Mouse (Mus musculus) adrenal gland, postnatal 36 days (tissue): Measurements from ENCODE around the gene Nup214. TPM values are rescaled to one million over a fixed set of nuclear protein-coding genes. Genes with fewer than 3 reads are reported as not detected.

Experiments used
- DNase-seq, 2 experiments: peaks; one replicate each; pipeline ENCODE4 v3.0.0; 2021; ENCODE audit warnings: mixed read lengths in 1 of 2
- total RNA-seq, 2 experiments: library from RNA; stranded (reverse); gene quantifications; 2 replicates each; pipeline ENCODE4 v1.2.3; 2021

The Nup214 gene
- total RNA-seq, 2 experiments from 2014 or later: 63.1 to 65.4 TPM

DNA sequence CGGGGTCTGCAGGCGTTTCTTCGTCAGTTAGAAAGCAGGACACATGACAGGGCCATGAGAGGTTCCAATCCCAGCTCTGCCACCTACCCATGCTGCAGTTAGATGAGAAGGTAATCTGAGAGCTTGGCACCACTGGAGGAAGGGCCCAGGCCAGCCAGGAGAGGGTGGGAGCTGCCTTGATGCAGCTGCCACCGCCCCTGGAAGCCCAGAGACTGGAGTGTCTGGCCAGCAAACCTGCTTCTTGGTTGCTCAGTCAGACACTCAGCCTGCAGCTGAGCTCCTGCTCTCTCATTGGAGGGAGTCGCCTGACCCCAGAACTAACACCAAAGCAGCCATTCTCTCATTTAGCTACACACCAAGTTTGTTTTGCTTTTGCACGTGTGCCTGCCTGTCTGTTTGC, 71.1 kb downstream of the Nup214 start:
- DNase-seq: no peak

DNA sequence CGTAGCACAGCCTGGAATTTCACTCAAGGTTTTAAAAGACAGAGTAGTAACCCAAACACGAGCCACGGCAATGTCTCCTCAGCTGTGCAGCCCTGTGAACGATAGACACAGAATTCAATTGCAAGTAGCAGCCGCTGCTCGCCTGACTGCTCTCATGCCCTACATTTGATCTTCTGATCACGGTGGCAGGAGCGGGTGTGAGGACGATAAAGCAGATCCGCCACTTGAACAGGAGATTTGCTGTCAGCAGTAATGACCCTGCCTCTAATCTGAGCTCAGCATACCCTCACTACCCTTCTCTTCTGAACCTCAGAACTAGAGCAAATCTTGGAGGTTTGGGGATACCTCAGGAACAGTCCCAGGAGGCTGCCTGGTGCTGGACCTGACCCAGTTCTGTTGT, 71.8 kb downstream of the Nup214 start:
- no peak for DNase-seq

DNA sequence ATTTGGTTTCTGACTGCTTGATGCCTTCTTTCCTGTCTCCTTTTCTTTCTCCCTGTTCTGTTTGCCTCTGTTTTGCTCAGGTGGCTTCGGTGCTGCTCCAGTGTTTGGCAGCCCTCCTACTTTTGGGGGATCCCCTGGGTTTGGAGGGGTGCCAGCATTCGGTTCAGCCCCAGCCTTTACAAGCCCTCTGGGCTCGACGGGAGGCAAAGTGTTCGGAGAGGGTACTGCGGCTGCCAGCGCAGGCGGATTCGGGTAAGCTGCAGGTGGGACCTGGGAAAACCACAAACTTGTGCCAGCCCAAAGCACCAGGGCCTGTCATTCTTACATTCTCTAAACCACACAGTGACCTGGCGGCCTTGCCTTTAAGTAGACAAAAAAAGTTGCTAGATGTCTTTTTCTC, 73.1 kb downstream of the Nup214 start:
- DNase-seq: no peak

DNA sequence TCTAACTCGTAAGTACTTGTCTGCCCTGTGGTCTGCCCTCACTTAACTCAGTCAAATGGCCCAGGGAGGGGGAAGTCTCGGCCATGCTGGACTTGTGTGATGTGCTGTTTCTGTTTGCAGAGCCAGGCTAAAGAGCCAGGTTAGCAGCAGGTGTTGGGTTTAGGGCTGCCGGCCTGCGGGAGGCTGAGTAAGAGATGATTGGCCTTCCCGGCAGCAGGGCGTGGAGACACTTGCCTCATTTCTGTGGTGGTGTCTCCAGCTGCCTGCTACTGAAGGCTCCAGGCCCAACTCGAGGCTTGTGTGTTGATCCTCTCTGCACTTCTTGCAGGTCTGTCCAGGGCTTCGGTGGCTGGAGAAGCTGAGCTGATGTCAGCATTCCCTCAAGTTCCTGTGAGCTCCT, 77.6 kb downstream of the Nup214 start:
- DNase-seq: no peak

DNA sequence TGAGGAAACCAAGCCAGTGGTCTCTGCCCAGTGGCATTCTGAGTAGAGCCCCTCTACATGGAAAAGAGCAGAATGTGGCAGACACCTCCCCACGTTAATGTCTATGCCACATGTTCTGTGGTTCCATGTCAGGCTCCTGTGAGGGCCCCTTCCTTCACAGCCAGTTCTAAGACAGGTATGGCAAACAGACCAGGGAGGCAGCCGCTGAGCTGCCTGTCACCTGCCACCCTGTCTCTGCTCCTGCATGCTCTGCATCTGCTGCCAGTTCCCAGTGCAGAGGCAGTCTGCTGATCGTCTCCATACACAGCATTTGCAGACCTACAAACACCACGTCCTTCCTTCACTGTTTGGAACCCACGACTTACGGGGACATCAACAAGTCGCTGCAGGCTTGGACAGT, 78.2 kb downstream of the Nup214 start:
- DNase-seq: no peak

DNA sequence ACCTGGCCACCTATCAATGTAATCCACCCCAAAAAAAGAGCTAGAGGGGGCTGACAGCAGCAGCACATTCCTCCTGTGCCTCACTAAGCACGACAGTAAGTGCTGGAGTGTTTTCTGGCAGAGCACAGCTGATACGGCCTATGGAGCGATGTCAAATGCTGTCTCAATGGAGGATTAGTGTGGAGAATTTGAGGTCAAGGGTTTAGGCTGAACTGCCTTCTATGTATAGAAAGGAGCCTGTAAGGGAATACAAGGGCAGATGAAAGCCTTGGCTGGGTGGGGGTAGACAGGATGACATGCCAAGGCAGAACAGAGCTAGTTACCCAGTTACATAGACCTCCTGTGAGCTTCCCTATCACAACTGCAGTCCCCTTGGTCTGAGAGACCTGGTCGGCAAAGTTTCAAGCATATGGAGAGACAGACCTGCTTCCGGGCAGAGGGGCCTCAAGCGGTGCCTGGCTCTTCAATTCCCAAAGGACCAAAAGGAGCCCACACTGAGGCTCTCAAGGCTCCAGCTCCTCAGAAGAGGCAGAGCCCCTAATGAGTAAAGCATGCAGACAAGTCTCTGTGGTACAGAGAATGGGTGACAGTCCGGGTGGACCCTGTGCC, 81.2 kb downstream of the Nup214 start:
- no peak for DNase-seq

DNA sequence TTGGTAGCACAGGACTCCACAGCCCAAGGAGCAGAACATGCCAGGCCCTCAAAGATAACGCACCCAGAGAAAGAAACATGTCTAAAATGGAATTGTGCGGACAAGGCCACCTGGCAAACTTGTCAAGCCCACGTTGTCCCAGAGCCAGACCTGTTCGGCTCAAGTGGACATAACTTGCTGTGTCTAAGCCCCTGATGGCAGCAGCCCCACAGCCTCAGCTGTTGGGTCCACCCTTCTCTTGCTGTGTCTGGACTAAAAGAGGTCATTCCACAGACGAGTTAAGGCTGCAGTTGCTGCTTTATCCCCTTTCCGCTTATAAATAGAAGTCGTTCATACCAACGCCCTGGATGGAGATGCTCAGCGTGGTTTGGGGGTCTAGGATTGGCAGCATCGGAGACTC, 82.3 kb downstream of the Nup214 start:
- no peak for DNase-seq

DNA sequence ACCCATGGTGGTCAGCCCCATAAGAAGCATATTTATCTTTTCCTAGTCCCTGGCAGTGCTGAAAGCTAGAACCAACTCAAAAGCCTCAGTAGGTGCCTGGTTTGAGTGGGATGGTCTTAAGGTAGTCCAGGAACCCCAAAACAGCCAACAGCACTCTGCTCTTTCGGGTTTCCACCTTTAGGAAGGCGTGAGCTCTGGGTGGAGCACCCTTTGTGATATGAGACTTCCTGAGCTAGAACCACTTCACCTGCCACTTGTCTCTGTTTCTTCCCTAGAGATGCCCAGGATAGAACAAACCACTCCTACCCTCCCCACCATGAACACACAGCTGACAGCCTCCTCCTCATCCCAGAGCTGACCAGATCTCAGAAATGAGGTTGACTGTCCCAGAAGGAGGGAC, 83.1 kb downstream of the Nup214 start:
- DNase-seq: no peak

DNA sequence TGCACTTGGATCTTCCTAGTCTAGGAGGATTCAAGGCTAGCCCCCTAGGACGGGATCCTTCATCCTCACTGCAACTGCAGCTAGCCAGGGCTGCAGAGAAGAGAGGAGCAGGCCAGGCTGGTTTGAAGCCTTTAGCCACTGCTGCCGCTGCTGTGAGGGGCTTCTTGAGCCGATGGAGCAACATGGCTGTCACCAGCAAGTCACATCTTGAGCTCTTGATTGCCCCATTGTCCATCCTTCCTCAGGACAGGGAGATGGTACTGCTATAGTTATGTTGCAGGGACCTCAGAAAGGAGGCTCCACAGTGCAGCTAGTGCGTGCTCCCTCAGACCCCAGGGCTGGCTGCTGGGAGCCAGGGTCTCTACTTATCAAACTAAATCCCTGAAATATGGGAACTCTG, 83.6 kb downstream of the Nup214 start:
- no peak for DNase-seq

DNA sequence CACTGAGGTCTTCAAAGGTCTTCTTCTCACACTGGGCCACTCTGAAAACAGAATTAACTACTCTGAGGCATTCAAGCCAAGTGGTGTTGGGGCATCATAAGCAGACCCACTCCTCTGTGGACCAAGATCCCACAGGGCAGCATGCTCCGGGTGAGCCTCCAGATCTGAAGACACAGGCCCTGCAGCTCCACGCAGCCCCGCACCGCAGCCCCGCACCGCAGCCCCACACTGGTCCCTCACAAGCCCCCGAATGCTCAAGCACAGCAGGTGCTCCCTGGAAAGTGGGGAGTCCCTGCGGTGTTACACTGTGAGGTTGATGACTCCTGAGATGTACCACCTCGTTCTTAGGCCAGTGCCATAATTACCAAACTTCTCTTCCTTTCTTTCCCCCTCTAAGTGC, 84.0 kb downstream of the Nup214 start:
- no peak for DNase-seq

DNA sequence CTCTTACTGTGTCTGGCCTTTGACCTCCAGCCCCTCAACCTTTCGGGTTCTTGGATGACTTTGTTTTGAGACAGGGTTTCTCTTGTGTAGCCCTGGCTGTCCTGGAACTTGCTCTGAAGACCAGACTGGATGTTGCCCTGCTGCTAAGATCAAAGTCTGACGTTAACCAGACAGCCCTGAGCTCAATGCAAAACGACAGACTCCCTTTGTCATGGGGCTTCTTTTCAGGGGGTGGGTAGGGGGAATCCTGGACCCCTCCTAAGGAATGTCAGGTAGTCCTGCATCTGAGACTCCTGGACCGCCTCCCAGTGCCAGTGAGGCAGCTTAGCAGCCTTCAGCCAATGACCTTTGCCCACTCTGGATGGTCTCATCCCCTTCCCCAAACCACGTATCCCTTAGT, 84.5 kb downstream of the Nup214 start:
- DNase-seq: no peak

DNA sequence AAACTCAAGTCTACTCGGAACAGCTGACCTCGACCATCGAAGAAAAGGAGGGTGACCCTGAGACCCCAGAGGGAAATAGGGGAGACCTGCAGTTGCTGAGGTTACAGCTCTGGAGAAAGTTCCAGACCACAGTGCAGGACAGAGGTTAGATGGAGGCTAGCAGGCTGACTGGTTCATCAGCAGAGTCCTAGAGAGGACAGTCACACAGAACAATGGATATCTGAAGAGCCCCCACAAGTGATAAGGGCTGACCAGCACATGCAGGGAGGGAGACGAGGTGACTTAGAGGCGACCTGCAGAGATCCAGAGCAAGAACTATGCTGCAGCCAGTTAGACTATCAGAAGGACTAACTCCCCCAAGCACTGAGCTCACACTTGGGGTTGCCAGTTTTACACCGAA, 85.4 kb downstream of the Nup214 start:
- DNase-seq: no peak

DNA sequence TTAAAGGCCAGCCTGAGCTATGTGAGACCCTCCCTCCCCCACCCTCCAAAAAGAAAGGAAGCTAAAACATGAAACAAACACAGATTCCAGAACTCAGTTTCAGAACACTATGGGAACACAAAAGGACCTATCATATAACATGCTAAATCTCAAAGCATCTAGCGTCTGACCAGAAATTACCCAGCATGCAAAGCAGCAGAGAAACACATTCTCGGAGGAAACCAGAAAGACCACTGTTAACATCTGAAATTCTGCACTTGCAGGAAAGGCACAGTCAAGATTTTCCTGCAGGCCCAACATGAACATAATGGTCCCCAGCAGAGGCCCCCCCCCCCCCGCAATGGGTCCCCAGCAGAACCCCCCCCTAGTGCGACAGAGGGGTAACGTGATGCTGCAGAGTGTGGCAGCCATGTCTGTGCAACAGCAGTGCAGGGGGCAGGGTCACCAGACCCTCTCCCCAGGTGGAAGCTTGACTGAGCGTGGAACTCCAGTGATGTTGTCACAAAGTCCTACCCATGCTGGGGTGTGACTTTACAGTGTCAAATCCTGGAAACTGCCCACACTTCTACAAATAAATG, 86.1 kb downstream of the Nup214 start:
- no peak for DNase-seq

DNA sequence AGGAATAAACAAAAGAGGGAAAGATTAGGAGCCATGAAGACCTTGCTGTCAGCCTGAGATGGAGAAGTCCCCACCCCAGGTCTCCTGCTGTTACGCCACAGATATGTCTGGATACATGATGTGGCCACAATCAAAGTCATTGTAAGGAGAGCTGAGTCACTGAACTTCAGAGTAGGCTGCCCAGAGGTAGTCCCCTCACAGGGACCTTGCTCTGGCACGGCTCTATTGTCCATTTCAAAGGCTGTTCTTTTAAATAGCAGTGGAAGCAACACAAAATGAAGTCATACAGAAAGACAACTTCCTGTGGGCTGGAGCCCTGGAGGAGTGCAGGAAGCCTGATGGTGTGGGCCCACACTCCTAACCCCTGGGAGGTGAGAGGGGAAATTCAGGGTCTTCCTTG, 87.0 kb downstream of the Nup214 start:
- no peak for DNase-seq

DNA sequence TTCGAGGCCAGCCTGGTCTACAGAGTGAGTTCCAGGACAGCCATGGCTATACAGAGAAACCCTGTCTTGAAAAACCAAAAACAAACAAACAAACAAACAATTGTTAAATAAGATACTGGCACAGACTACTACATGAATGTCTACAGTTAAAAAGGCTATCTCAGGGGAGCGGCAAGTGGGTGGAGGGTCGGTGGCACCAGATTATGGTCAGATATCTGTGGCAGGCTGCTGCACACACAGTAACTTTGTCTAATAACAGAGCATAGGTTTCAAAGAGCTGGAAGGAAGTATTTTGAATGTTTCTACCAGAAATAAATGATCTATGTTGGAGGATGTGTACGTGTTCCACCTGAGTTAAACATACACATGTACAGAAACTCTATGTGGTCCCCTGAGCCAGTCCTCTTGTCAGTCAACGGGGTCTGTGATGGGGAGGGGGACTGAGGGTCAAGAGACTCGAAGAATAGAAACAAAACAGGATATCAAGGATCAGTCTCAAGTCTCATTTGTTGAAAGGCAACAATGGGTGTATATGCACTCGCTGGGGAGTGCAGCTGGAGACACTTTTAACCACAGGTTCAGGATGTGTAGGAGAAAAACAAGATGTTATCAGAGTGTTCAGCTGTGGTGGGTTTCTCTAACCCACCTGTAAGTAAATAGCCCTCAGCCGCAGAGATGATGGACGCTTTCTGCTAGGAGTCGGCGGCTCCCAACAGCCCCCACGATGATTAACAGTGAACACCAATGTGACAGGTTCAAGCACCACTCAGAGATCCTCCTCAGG, 87.7 kb downstream of the Nup214 start:
- DNase-seq: no peak

DNA sequence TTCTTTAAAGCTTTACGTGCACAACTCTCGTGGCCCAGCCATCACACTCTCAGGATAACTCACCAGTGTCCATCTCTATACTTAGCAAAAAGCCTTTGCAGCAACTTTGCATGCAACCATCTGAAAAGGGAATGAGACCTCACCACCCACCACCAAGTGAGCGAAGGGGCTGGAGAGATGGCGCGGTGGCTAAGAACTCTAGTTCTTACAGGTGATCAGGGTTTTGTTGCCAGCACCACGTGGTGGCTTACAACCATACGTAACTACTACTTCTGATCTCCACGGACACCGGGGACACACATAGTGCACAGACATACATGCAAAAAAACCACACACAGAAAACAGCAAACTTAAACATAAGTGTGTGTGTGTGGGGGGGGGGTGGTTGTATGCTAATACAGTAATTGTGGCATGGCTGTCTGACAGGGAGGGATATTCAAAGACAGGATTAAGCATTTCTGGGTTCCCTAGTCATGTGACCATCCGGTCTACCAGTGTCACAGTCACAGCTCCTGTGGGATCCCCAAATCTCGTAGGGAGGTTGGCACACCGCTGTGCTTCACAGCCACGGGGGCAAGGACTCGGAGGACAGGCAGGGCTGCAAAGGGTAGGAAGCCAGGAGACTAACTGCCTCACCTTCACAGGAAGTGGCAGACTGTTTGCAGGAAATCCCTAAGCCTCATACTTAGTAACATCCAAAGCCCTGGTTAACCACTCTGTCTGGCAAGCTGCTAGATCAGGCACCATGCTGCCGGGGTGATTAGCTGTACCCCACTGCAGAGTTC, 88.6 kb downstream of the Nup214 start:
- DNase-seq: no peak

DNA sequence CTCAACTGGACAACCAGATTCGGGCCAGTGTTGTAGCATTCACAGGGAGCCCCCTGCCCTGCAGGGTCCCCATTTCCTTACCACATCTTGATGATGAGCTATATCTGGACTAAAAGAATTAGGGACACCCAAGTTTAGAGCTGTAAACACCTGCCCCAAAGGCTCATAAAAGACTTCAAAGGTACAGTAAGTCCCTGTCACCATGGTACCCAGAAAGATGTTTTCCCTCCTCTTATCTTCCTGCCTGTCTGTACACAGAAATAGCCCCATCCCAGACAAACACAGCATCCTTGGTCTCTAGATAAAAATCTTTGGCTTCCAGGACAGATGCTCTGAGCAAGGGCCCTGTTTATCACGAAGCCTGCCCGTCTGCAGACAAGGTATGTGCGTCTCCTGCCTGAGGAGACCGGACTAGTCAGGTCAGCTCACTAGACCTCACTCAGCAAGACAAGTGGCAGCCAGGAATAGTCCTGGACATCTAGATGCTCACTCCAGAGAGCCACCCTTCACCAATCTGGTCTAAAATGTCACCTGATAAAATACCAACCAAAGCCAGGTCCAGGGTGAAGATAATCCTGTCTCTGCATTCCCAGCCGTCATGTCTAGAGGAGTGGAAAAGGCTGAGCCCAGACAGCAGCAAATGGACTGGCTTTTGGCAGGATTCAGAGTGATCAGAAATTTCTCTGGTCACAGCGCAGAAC, 89.4 kb downstream of the Nup214 start:
- no peak for DNase-seq

DNA sequence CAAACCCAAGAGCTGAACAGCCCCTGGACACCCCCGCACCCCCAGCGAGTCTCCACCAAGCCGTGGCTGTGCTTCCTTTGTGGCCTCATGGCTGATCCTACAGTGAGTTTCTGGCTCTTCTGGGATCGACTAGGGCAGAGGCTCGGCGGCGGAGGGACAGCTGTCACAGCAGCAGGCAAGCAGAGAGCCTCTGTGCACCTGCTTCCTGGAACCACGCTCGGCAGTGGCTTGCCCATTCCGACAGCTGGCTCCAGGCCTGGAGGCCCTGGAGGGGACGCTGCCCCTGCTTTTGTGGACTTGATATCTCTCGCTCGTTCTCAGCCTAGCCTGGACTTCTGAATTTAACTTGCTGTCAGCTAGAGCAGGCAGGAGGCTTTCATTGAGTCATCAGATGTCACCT, 90.7 kb downstream of the Nup214 start:
- DNase-seq: no peak

DNA sequence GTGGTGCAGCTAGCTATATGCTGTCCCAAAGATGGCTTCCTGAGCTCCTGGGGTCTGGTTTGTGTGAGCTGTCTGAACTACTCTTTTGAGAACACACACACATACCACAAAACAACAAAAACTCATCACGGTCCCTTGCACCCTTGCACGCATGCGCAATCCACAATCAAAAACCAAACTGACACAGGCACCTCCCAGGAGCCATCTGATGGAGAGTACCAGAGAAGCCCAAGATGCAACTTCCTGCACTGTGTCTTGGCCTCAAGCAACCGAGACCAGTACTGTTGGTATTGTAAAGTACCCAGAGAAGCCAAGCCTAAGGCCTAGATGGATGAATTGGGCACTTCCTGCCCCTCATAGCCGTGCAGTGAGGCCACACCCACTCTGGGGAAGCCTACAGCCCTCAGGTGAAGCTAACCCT, 91.1 kb downstream of the Nup214 start:
- DNase-seq: no peak

DNA sequence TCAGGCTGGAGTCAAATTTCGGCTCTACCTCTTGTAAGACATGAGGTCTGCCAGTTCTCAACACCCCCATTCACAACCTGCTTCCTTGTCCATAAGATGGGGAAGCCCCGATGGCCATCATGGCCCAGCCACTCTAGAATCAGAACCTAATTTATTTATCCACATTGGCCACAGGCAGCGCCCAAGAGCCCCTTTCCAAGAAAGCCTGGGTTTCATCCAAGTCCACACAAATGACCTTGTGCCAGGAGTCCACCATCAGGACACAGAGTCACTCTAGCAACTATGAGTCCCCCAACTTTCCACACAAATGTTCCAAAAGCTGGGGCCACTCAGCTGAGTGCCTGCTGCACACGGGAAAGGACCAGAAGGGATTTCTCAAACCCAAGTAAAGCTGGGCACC, 91.8 kb downstream of the Nup214 start:
- peak in 1 of 2 experiments; percentile 27 for DNase-seq

DNA sequence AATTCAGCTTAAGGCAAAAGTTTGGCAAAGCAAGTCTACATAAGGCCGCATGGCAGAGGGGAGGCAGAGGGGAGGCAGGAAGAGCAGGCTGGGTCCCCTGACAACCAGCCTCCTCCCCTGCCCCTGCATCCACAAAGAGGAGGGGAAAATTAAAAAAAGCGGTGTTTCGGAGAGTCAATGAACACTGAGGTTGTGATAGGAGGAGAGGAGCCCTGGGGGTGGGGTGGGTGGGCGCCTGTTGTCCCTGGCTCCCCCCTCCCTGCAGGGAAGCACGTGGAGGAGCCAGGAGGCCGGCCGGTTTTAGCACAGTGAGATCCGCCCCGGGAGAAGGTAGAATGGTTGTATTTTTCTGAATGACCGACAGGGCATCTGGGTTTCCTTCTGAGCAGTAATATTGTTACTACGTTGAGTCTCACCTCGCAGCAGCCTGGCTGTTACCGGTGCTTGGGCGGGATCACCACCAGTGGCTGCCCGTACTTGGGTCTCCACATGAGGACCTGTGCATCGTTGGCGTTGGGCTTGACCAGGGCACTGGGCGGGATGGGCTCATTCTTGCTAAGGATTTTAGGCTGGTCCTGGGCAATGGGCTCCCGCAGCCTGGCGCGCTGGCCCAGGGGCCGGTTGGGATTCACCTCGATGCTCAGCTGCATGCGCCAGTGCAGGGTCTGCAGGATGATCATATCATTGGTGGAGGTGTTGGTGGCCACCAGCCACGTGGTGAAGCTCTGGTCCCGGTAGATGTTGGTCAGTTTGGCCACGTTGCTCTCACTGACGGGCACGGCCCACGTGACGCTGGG, 94.8 kb downstream of the Nup214 start:
- no peak for DNase-seq

DNA sequence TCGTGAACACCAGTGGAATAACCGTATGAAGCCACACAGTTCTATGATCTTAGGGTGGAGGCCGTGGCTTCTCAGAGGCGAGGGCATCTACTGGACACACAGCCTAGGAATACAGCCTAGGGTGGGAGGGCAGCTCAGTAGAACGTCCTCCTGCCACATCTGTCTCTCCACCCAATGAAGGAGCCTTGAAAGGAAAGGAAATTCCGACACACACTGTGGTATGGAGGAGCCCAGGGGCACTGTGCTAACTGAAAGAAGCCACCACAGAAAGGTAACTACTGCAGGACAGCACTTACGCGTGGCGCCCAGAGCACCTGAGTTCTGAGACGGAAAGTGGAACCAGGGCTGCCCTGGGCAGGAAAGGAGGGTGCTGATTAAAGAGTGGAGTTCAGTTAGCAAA, 96.5 kb downstream of the Nup214 start:
- DNase-seq: no peak
